Mouse (Mus musculus) spleen, embryonic (tissue): ENCODE measurements at regions not wholly inside any gene's neighbourhood (a gene's known extent, or its start where the extent isn't known, plus 50 kb on each side); places are given as distances from the start of the nearest gene placed in this dataset.
"Not testable (repeated sequence)": the region's sequence is repeated elsewhere in the genome, so short reads cannot be mapped to it uniquely, and the experiment has no call there.

Experiments used
- CTCF ChIA-PET: fragments of 350-600 bp; sonication (Branson Sonifier 250); formaldehyde crosslinking; loops from one replicate; lab custom pipeline; 2022; lab: Charles Lee

DNA sequence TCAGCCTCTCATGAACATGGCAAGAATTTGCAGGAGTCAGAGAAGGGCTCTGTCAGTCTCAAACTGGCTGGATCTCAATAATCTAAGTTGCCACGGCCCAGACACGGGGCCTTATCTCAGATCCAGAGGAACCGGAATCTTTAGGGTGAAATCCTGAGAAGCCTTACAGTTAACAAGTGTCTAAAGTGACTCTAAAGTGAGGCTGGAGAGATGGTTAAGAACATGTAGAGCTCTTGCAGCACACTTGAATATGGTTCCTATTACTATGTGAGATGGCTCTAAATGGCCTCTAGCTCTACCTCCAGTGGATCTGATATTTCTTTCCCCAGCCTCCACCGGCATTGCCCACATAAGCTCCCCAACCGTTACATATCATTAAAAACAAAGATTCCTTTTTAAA is 157.8 kb upstream of the Mpdz start:
- CTCF ChIA-PET, result no interaction called here

DNA sequence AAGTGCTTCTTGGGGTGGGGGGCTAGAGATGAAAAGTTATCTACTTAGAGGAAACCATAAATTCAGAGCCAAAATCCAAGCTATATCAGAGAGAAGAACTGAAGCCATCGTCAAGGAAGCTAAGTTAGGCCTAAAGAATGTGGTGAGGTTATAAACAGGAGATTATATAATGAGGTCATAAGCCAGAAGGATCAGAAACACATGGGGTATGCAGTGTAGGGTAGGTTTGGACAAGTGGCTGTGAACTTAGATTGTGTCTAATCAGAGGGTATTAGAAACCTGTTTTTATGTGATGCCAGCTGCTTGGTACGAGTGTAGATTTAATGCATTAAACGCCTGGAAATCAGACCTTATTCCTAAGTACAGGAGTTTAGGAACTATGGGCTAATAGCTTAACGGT is 154.8 kb upstream of the Mpdz start:
- CTCF ChIA-PET, result no interaction called here

DNA sequence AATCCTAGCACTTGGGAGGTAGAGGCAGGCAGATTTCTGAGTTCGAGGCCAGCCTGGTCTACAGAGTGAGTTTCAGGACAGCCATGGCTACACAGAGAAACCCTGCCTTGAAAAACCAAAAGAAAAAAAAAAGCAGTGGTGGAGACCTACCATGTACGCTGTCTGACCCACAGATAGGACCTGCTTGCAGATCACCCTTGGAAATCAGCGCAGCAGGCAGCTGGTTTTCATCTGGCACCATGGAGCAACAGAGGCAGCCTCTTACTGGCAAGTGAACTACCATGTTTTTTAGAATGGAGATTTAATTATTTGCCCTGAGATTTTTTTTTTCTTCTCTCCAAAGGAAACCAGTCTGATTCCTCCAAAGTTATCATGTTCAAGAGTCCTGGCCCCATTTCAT is 150.8 kb upstream of the Mpdz start:
- CTCF ChIA-PET, result not testable (repeated sequence)

DNA sequence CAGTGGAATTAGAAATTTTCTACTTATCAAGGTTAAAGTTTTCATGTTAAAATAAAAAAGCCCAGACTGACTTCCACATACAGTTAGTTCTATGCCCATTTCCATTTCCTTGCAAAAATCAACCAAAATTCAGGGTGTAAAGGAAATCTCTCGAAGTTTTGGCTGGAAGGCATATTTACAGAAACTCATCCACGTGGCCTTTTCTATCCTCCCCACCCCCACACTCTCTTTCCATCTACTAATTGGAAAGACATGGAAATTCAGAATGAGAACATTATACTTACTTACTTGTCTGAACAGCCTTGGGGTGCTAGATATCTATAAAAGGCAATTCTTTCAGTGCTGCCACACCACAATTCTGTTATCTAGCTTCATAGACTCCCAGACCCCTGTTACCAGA is 139.9 kb upstream of the Mpdz start:
- CTCF ChIA-PET, result no interaction called here

DNA sequence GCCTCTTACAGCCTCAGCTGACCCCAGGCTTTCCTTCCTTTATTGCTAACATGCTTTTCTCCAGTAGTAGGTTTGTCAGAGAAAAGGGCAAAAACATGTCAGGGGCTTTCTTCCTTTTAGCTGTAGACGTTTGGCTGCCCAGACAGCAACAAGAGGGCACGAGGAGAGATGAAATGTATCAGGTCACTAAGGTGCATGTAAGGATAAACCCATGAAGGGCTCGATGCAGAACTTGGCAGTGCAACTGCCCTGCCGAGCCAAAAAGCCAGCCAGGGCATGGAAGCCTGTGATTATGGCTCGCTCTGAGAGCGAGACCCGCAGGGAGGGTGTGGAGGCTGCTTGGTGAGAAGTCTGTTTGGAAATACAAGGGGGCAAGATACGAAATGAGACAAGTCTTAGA is 137.9 kb upstream of the Mpdz start:
- CTCF ChIA-PET, result no interaction called here

DNA sequence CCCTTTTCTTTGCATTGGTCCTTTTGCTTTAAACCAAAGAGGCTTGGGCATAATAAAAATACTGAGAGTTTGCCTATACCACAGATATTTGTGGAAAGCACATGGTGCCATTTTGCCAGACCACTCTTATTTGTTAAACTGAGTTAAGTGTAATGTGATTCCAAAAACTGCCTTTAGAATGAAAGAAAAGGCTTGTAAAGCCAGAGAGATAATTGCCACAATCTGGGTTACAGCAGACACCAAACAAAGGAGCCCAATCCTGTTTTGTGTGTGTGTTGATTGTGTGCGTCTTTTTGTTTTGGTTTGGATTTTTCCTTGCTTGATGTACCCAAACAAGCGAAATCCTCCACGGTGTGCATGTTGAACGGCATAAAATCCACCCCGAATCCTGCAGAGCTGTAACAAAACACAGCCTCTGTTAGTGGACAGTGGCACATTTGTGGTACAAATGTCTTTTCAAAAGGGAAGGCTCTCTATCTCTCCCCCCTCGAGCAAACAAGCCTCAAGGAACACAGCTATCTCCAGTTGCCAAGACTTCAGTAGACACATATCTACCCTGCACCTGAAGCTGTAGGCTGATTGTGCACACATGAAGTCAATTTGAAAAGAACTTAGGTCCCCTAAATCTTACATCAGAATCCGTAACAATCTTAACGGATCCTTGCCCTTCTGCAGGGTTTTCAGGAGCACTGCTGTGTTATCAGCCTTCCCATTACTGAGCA is 136.9 kb upstream of the Mpdz start:
- CTCF ChIA-PET, result no interaction called here

DNA sequence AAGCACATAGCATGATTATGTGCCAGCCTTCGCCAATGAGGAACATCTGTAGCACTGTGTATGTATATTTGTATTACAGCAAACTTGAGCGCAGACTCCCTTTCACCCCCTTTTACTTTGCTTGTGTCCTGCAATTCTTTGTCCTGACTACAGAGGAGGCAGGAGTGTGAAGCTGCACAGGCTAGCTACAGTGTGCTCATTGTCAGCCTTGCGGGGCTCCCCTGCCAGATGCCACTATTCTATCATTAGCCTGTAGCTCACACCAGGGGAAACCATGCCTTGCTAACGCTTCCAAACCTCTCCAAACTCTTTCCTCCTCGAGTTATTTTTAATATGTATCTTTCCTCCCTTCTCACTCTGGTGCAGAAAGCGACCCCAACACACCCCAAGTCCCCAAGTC is 136.4 kb upstream of the Mpdz start:
- CTCF ChIA-PET, result no interaction called here

DNA sequence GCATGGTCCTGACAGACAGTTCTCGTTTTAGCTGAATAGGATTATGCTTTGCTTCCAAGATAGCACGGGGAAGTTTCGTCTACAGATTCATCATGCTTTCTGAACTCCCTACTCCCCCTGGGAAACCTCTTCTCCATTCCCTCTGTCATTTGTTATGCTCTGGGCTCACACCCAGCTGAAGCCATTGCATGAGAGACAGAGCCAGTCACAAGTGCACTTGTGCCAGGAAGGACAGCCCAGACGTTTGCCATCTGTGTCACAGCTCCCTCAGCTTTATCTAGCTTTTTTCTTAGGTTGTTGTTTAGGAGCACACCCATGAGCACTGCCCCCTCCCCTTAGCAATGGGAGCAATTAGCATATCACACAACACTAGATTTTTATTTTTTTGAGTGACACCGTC is 131.2 kb upstream of the Mpdz start:
- CTCF ChIA-PET, result no interaction called here

DNA sequence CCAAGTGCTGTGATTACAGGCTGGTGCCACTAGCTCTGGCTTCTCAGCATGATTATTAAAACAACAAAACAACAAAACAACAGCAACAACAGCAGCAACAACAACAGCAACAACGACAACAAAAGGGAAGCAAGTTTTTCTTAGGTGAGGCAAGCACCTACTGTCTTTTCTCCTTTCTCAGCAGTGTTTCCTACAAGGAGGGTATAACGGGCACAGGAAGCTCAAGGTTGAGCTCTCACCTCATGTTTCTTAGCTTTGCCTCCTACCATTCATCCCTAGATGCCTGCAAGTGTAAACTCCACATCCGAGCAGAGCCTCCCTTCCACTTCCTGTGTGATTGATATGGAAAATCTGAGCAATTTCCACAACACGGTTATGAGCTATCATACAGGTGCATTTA is 128.1 kb upstream of the Mpdz start:
- CTCF ChIA-PET, result no interaction called here

DNA sequence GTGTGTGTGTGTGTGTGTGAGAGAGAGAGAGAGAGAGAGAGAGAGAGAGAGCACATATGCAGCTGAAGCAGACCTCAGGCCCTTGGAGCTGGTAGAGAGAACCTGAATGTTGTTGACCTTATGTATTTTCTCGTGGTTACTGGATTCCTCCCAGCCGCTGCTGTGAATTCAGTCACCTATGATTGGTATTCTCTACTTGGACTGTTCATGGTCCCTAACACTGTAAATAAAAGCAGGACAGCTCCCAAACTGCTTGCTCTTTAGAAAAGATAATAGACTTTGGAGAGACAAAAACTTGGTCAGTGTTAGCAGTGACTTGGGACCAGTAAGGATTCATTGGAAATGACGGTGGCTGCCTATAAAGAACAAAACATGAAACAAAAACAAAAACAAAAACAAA is 126.9 kb upstream of the Mpdz start:
- CTCF ChIA-PET, result no interaction called here

DNA sequence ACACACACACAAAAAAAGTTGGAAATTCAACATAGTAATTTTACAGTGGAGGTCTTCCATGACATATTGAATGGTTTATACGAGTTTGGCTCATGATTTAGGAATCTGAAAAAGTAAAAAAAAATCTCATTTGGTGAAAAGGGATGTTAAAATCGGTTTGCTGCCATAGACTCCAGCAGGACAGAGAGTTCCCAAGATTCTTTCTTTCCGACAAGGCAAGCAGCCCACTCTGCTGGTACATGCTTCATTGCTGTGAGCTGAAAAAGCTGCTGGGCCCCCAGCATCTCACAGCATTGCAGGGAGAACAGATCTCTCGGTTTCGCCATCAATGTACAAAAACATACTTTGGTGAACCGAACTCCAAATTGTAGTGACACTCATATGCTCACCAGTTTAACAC is 125.8 kb upstream of the Mpdz start:
- CTCF ChIA-PET, result no interaction called here

DNA sequence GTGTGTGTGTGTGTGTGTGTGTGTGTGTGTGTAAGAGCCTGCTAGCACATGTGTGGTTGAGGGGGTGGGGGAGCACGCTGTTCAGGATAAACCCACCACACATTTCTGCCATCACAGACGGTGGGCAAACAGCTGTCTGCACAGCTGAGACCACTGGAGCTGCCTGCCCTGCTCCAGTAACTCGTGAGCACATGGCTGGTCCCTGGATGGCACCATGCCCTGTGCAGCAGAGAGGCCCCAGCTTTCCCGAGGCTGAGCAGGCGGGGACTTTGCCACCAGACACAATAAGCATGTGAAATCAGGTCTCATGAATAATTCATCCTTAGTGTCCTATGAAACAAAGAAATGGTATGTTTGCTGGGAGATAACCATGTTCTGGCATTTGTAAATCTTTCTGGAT is 125.3 kb upstream of the Mpdz start:
- CTCF ChIA-PET, result no interaction called here

DNA sequence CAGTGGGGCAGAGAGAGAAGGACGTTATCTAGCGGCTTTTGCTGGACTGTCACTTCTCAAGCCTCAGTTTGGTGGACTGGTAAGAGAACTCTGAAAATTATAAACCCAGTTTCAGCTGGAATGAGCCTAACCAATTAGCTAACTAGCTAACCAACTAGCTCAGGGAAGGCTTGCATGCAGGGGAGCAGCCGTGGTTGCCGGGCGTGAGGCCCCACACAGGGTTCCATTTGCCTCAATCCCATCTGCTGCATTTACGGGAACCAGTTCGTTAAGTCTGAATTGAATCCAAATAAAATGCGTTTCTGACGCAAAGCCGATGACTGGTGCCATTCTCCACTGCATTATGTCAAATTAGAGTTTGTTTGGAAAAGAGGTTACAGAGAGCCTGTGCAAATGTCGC is 123.9 kb upstream of the Mpdz start:
- CTCF ChIA-PET, result no interaction called here

DNA sequence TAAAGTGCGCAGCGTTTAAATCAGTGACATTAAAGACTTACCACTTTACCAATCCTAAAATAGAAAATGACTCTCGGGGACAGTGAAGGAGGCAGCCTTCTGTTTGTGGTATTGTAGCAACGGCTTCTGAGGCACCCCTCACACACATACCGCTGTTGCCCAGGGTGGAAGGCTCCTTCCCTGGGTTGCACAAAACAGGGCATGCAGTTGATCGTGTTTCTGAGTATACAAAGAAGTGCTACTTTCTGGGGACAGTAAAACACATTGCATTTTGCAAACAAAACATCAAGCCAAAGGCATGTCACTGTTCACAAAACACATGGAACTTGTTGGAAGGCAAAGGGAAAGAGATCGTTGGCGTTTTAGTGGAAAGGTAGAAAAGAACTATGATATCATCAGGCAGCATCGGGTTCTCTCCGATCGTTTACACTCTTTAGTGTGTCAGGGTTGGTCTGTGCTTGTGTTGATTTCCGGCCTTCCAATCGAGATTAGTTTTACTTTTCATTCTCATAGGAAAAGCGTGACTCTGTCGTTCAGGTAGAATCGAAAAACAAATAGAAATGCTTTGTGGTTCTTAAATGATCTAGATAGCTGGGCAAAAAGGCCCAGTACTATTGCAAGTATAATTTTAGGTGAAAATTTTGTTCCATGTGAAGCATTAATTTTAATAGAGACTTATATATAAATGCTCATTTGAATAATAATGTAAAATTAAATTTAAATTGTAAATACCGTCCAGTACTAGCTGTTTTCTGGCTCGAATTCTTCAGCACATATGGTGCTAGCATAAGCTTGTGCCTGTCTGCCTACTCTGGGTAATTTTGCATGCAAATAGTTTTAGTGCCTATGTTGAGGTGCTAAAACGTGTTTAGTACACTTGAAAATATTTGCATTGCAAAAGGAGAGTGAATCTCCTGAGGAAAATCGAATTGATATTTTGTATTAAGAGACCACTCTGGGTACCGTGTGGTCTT is 123.1 kb upstream of the Mpdz start:
- CTCF ChIA-PET, result no interaction called here

DNA sequence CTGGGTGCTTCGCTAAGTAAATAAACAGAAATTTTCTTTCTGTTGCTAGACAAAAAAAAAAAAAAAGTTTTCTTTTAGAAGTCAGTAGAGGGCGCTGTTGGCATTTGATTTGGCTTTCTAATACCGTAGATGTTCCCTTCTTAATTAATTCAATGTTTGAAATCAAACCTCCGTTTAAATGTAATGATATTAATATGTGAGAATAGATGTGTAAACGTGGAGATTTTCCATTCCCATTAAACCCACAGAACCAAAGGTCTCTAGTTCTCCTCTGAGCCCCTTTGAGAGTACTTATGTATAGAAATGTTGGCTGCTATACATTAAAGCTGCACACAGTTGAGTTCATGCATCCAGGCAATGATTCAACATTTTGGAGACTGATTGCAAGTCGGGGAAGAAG is 121.8 kb upstream of the Mpdz start:
- CTCF ChIA-PET, result no interaction called here

DNA sequence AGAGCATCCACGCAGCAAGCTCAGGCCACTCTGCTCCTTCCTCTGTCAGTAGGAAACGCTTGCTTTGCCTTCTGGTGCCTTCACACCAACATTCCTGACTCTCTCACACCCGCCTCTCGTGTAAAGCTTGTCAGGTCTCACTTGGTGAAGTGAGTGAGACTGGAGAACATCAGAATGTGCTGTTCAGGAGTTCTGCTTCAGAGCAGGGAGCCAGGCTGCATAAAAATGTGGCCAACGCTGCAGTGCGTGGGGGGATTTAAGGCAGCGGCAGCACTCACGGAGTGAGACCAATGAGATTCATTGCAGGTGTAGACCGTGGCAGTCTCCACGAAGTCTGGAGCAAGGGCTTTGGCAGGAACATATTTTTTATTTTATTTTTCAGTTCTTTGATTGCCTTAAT is 121.0 kb upstream of the Mpdz start:
- CTCF ChIA-PET, result no interaction called here

DNA sequence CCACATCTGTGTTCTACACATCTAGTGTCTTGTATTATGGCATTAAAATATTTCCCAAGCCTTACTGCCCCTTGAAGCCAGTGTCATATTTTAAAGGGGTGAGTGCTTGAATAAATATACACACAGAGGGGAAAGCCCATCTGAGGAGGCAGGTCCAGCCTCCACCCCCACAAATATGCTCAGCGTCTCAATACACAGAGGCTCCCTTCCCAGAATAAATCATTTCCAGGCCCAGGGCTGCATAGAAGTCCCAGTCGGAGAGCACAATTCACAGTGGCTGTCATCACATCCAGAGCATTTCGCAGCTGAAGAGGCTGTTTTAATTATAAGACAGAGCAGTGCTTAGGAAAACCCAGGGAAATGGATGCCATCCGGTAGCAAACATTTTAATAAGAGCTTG is 118.8 kb upstream of the Mpdz start:
- CTCF ChIA-PET, result no interaction called here

DNA sequence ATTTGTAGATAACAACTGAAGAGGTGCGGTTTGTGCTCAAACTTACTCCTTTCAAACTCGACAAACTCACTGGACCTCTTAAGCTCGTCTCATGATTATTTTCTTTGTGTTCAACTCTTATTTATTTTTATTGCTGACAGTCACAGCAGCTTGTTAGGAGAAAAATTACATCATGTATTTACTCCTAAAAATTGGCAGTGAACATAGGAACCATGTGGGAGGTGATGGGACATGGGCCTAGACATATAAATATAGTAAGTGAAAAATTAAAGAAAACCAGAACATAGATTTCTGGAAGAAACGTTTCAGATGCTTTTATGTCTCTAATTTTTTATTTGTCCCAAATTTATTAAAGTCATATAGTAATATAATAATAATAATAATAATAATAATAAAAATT is 108.2 kb upstream of the Mpdz start:
- CTCF ChIA-PET, result no interaction called here

DNA sequence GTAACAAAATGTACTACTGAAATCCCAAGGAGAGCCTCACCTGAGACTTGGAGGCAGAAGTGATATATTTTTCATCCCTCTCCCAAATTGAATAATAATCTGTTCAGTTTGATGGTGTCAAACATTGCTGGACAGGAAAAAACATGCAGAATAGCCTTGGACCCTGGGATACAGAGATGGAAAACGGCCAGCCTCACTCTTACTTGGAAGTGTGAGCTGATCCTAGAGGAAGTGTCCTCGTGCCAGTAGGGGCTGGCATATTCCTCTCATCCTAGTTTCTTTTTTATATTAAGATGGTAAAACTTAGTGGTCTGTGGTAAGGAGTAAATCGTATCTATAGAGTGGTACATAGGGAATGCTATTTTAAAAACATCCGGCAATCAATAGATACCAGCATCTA is 107.6 kb upstream of the Mpdz start:
- CTCF ChIA-PET, result no interaction called here

DNA sequence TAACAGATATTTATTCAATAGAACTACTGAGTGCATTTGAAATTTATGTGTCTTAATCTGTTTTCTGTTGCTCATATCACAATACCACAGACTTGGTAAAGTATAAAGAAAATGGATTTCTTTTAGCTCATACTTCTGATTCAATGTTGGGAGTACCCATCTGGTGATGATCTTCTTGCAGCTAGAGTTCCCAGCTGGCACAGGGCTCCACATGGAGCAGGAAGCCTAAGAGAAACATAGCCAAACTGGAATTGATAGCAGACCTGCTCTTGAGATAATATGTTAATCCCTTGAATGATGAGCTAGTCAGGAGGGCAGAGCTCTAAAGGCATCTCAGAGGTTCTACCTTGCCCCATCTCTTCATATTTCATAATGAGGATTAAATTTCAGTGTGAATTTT is 97.9 kb upstream of the Mpdz start:
- CTCF ChIA-PET, result no interaction called here

DNA sequence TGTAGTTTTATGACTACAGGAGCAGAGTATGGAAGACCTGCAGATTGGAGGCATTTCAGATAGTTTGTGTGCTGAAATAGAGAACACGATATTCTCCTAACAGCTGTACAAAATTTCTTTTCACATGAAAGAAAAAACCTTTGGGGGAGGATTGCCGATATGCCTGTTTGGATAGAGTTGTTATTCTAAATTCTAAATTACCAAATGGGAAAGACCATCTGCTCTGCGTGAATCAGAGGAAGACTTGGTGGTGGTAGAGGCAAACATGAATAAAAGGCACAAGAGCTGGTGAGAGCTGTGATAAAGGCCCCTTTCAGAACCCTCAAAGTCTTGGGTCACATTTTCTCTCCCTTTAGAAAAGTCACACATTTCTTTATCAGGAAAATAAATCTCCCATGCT is 96.9 kb upstream of the Mpdz start:
- CTCF ChIA-PET, result no interaction called here

DNA sequence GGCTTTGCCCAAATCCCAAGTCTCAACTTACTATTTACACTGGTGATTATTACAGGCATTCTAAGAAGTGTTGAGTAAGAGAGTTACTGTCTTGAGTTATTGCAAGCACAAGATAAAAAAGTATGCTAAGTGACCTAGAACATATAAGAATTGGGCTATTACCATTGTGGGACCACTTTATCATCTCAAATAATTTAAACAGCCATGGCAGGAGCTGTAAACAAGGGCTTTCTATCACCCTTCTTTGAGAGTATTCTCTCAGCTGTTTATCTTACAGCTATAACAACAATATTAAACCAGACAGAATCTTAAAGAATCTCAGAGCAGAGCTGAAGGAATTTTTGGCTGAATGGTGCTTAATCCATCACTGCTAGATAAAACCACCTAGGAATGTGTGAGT is 94.2 kb upstream of the Mpdz start:
- CTCF ChIA-PET, result interaction anchor here (0.6 kb wide), 1 partner anchor 14 kb away, joined by 3 read pairs; no protein-coding TSS in a partner anchor

DNA sequence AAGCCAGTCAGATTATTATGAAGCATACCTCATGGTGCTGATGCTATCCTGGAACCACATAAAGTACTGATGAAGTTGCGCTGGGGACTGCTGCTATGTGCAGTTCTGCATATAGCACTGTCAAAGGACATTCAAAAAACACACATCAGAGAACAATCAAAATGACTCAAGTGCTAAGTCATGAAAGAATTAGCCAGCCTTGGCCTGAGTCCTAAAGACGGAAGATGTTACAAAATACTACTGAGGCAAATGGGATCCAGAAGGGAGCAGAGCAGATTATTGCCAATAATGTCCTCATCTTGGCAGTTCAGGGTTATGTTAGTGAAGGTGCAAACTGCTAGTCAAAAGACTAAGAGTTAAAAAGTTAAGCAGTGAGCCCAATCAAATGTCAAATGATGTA is 87.9 kb upstream of the Mpdz start:
- CTCF ChIA-PET, result no interaction called here
